Mouse (Mus musculus) myocyte (in vitro differentiated cells): ENCODE measurements around the gene Ccdc188.

Source experiments
- E2F4 ChIP-seq: IDR thresholded peaks from one replicate; pipeline ENCODE4 v1.6.1; 2011; ENCODE audit warnings: mild to moderate bottlenecking, control low read depth, moderate library complexity; ENCODE audit not compliant: insufficient read depth
- MYOD1 ChIP-seq, 3 experiments: IDR thresholded peaks; one replicate each; pipeline ENCODE4 v1.6.1; 2011; ENCODE audit warnings: control low read depth in 2 of 3, low read depth in 2 of 3, mild to moderate bottlenecking in 2 of 3, moderate library complexity in 1 of 3; ENCODE audit not compliant: insufficient read length in 2 of 3, control insufficient read depth in 1 of 3
- MYOG ChIP-seq, 3 experiments: IDR thresholded peaks; one replicate each; pipeline ENCODE4 v1.6.1; 2011; ENCODE audit warnings: control low read depth in 2 of 3, low read depth in 2 of 3, mild to moderate bottlenecking in 2 of 3; ENCODE audit not compliant: insufficient read length in 2 of 3, control insufficient read depth in 1 of 3, insufficient read depth in 1 of 3

DNA sequence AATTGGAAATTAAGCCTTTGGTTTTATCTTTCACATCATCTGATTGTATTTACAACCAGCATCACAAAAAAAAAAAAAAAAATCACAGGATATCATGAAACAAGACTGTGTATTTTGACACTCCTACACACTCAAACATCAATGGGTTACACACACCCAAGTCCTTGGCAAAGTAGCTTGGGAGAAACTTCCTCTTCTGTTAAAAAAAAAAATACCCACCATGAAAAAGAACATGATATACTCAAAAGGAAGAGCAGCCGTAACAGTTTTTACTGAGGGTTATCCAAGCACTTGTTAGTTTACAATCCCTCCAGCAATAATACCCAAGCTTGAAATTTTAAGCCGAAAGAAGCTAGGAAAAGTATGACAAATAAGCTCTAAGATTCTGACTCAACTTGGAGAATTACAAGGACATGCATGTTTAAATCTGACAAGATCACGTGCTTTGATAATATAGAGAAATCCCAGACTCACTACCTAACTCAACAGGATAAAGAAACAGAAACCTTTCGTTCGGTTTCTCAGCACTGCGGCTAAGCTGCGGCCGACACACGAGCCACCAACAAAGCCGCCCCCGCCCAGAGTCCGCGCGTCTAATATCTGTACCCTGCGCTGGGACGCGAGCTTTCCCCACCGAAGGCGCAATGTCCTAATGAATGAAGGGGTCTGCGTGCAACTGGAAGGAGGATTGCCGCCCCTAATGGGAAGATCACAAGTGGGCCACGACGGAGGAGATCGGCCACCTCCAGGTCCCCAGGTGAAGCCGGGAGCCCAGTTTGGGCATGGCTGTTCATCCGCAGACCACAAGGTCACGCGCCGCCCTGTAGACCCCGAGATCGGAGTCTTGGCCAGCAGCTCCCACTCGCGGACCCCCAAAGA is 30.1 kb downstream of the Ccdc188 start:
- TF ChIP-seq E2F4 (no peak), MYOG (IDR thresholded peaks at IDR 0.05; ENCODE audit: control insufficient read depth in 1 of 3, insufficient read depth in 1 of 3, insufficient read length in 2 of 3, low read depth in 2 of 3) (no peak), MYOD1 (IDR thresholded peaks at IDR 0.05; ENCODE audit: control insufficient read depth in 1 of 3, insufficient read length in 2 of 3, low read depth in 2 of 3) (no peak)
